Mouse (Mus musculus) ES-CJ7 (cell line): ENCODE data around the gene Qrfpr.

ENCODE experiments used
- DNase-seq: peaks from one replicate; pipeline ENCODE4 v3.0.0; 2011; ENCODE audit warnings: low read depth, low spot score

The Qrfpr gene

GRCm38 (mm10) chr3:36221743-36222682 is at the start of gene Qrfpr:
Qrfpr (minus strand) TSS chr3:36222313.
- peak; percentile 46 for DNase-seq

- no peak for DNase-seq
These were observed 41.8 kb upstream of the Qrfpr start for GRCm38 (mm10) chr3:36263873-36264272.

- DNase-seq: no peak
These were observed 41.2 kb upstream of the Qrfpr start for GRCm38 (mm10) chr3:36263265-36263664.

- no peak for DNase-seq
These were observed 28.5 kb upstream of the Qrfpr start for GRCm38 (mm10) chr3:36250585-36250984.

- peak; percentile 36 for DNase-seq
These were observed 26.3 kb upstream of the Qrfpr start for GRCm38 (mm10) chr3:36248446-36248845.

- no peak for DNase-seq
These were observed 7.8 kb upstream of the Qrfpr start for GRCm38 (mm10) chr3:36229941-36230340.

GRCm38 (mm10) chr3:36227246-36227645 is 5.1 kb upstream of the Qrfpr start:
- no peak for DNase-seq

GRCm38 (mm10) chr3:36223361-36223760 is 1.2 kb upstream of the Qrfpr start:
- DNase-seq: peak; percentile 81

GRCm38 (mm10) chr3:36212758-36213157 is 9.4 kb downstream of the Qrfpr start:
- no peak for DNase-seq

- no peak for DNase-seq
These were observed 11.2 kb downstream of the Qrfpr start for GRCm38 (mm10) chr3:36210939-36211338.

- peak; percentile 27 for DNase-seq
These were observed 12.1 kb downstream of the Qrfpr start for GRCm38 (mm10) chr3:36209776-36210555.

GRCm38 (mm10) chr3:36207520-36208264 is 14.4 kb downstream of the Qrfpr start:
- no peak for DNase-seq

GRCm38 (mm10) chr3:36202932-36203331 is 19.2 kb downstream of the Qrfpr start:
- no peak for DNase-seq

- DNase-seq: no peak
These were observed 21.0 kb downstream of the Qrfpr start for GRCm38 (mm10) chr3:36201098-36201497.

GRCm38 (mm10) chr3:36189243-36189642 is 32.9 kb downstream of the Qrfpr start:
- DNase-seq: no peak

GRCm38 (mm10) chr3:36186510-36186909 is 35.6 kb downstream of the Qrfpr start:
- DNase-seq: no peak

- peak; percentile 59 for DNase-seq
These were observed 40.6 kb downstream of the Qrfpr start for GRCm38 (mm10) chr3:36181519-36181918.

- DNase-seq: no peak
These were observed 48.4 kb downstream of the Qrfpr start for GRCm38 (mm10) chr3:36173761-36174160.

- no peak for DNase-seq
These were observed 50.8 kb downstream of the Qrfpr start for GRCm38 (mm10) chr3:36171348-36171747.

- no peak for DNase-seq
These were observed 51.4 kb downstream of the Qrfpr start for GRCm38 (mm10) chr3:36170670-36171210.

GRCm38 (mm10) chr3:36155268-36155667 is 66.8 kb downstream of the Qrfpr start:
- DNase-seq: peak; percentile 60
